Mouse (Mus musculus) midbrain, embryonic 12.5 days (tissue): Measurements from ENCODE around the gene Vcp. TPM values are rescaled to one million over a fixed set of nuclear protein-coding genes. Genes with fewer than 3 reads are reported as not detected.
"Not testable (repeated sequence)": the region's sequence is repeated elsewhere in the genome, so short reads cannot be mapped to it uniquely, and the experiment has no call there.

Source experiments
- ATAC-seq: fragments of 200-750 bp; cut with Nextera tagmentation; 2 replicates; pipeline ENCODE4 v1.8.0; 2017; ENCODE audit warnings: low read depth, moderate TSS enrichment, moderate library complexity; ENCODE audit not compliant: low FRiP score
- H3K27ac ChIP-seq: fragments of 300-500 bp; sonication (generic); replicated peaks from 2 replicates; pipeline ENCODE4 v1.5.1; 2016; ENCODE audit warnings: mild to moderate bottlenecking
- H3K27me3 ChIP-seq: fragments of 300-500 bp; sonication (generic); 2 replicates; pipeline ENCODE4 v1.6.1; 2016; ENCODE audit warnings: mild to moderate bottlenecking
- H3K36me3 ChIP-seq: fragments of 300-500 bp; sonication (generic); 2 replicates; pipeline ENCODE4 v1.6.1; 2016
- H3K4me1 ChIP-seq: fragments of 300-500 bp; sonication (generic); 2 replicates; pipeline ENCODE4 v1.6.1; 2016
- H3K4me2 ChIP-seq: fragments of 300-500 bp; sonication (generic); replicated peaks from 2 replicates; pipeline ENCODE4 v1.6.1; 2016; ENCODE audit warnings: mild to moderate bottlenecking, moderate library complexity
- H3K4me3 ChIP-seq: fragments of 300-500 bp; sonication (generic); 2 replicates; pipeline ENCODE4 v1.5.1; 2016; ENCODE audit warnings: mild to moderate bottlenecking
- H3K9ac ChIP-seq: fragments of 300-500 bp; sonication (generic); replicated peaks from 2 replicates; pipeline ENCODE4 v1.6.1; 2016; ENCODE audit warnings: mild to moderate bottlenecking, moderate library complexity
- H3K9me3 ChIP-seq: fragments of 300-500 bp; sonication (generic); 2 replicates; pipeline ENCODE4 v1.6.1; 2016; ENCODE audit warnings: mild to moderate bottlenecking
- WGBS: fragments of 180-500 bp; shearing (Covaris S2); methylation state at CpG from one replicate; pipeline ENCODE4 v1.1.7; 2016; 5-methylcytosine and 5-hydroxymethylcytosine counted together
- polyA plus RNA-seq: library from polyadenylated mRNA; unstranded; fragments of >200 nt; fragmentation: Nextera tagmentation; extraction: Ambion mirVana; gene quantifications from 2 replicates; pipeline ENCODE4 v1.2.1, GENCODE M21; 2016

The Vcp gene
- polyA plus RNA-seq, 1 experiment from 2014 or later = 645 TPM

DNA sequence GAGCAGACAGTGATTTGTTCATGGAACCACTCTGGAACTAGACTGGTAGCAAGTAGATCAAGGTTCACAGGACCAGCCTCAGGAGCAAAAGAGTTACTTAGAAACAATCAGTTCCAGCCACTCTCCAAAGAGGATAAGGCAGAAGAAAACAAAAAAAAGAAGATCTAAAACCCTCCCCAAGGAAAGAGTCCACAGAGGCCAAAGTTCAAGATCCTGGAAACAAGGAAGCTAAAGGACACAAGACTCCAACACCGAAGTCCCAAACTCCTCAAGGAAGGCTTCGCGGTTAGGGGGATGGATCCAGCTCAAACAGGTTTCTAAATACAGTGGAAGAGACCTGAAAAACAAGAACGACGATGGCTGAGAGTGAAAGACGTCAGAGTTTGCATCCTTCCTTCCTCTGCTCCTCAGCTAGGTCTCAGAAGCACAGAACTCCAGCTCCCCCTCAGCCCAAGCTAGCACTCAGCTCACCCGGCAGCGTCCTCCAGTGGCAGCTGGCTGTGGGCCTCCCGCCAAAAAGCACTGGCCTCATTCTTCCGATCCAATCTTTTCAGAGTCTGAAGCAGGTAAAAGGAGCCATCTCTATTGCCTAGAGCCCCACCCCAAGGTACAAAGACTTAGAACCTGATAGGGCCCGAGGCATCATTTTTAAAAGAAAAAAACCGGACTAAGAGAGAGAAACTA lies 2.6 kb upstream of the Vcp start:
- Histone ChIP-seq H3K4me2 (no peak overlapping the region), H3K36me3 (no peaks in the 10 kb centered on the region), H3K9ac (no peak overlapping the region), H3K9me3 (no peaks in the 10 kb centered on the region), H3K27ac (no peak overlapping the region), H3K4me1 (peaks cover 16% of the 10 kb centered on the region), H3K27me3 (no peaks in the 10 kb centered on the region), H3K4me3 (no peak overlapping the region)
- 82% methylated on average over 12 of the region's 12 CpGs for WGBS
- no peak for ATAC-seq

DNA sequence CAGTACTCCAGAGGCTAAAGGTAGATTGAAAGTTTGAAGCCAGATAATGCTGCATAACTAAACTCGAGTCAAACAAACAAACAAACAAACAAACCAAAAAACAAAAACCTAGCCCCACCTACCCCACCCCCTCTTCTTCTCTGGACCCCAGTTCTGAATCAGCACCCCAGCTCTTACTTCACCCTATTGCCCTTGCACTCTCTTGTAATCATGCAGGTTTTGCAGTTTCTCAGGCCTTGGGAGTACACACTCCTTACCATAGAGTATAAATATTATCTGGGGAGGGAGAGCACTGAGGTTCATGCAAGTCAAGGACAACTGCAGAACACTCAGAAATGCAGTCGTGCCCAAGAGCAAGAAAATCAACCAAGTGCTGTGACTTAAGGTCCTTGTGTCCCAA lies 965 bp upstream of the Vcp start:
- no peak overlapping the region for H3K9ac ChIP-seq
- H3K4me3 ChIP-seq = no peak overlapping the region
- no peaks in the 10 kb centered on the region for H3K36me3 ChIP-seq
- H3K9me3 ChIP-seq = no peaks in the 10 kb centered on the region
- no peaks in the 10 kb centered on the region for H3K27me3 ChIP-seq
- H3K27ac ChIP-seq = peak overlapping the region; percentile 91
- peaks cover 27% of the 10 kb centered on the region for H3K4me1 ChIP-seq
- H3K4me2 ChIP-seq = no peak overlapping the region
- no peak for ATAC-seq
- WGBS = 98% methylated on average over 2 of the region's 2 CpGs

GRCm38 (mm10) chr4:42999451-43000140 lies 711 bp downstream of the Vcp start:
- Histone ChIP-seq H3K27me3 (no peaks in the 10 kb centered on the region), H3K36me3 (peaks cover 11% of the 10 kb centered on the region), H3K9ac (peak overlapping the region; percentile 73), H3K4me3 (peak overlapping the region; percentile 76), H3K4me2 (peak overlapping the region; percentile 90), H3K9me3 (no peaks in the 10 kb centered on the region), H3K4me1 (peaks cover 27% of the 10 kb centered on the region), H3K27ac (peak overlapping the region; percentile 98)
- WGBS = under 1% methylated on average over 51 of the region's 51 CpGs
- peak; percentile 74 for ATAC-seq

DNA sequence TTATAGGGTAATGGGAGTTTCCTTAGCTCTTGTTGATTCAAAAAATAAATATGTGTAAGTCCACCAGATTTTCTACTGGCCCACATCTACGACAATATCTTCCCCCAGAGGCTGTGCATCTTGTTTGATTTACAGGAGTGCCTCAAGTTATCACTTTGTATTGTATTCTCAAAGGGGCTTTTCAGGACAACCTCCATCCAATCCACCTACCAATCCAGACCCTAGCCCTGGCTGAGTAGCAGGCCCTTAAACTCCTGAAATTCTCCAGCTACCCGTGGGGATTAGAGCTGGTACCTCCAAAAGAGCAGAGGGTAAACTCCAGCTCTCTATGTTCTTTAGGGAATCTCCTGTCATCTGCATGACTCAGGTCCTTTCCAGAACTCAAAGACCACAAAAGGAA lies 2.3 kb downstream of the Vcp start:
- 66% methylated on average over 2 of the region's 2 CpGs for WGBS
- ATAC-seq = no peak
- Histone ChIP-seq H3K4me3 (peak overlapping the region; percentile 76), H3K36me3 (peaks cover 27% of the 10 kb centered on the region), H3K4me1 (peaks cover 27% of the 10 kb centered on the region), H3K27me3 (no peaks in the 10 kb centered on the region), H3K27ac (no peak overlapping the region), H3K9ac (peak overlapping the region; percentile 3; the same call in 1 of the 2 replicates), H3K9me3 (no peaks in the 10 kb centered on the region), H3K4me2 (peak overlapping the region; percentile 90)

DNA sequence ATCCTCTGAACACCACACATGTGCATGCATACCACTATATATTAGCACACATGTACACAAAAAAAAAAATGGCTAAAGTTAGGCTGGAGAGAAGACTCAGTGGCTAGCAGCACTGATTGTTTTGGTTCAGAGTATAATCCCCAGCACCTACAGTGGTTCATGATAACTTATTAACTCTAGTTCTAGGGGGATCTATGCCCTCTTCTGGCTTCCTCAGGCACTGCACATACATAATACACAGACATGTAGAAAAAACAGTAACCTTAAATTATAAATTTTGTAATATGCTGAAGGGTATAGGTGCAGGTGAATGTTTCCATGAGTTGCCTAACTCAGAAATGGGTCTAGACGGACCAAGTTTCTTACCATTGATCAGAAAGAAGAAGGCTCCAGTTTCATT lies 12.0 kb downstream of the Vcp start:
- Histone ChIP-seq H3K4me3 (no peak overlapping the region), H3K4me1 (no peaks in the 10 kb centered on the region), H3K27ac (no peak overlapping the region), H3K36me3 (peaks cover 98% of the 10 kb centered on the region), H3K9ac (no peak overlapping the region), H3K27me3 (no peaks in the 10 kb centered on the region), H3K4me2 (no peak overlapping the region), H3K9me3 (no peaks in the 10 kb centered on the region)
- WGBS = 87% methylated on average over 1 of the region's 1 CpGs
- no peak for ATAC-seq

GRCm38 (mm10) chr4:42980467-42980866 lies 19.8 kb downstream of the Vcp start:
- not testable (repeated sequence) for H3K27ac ChIP-seq, ATAC-seq, H3K4me3 ChIP-seq, H3K9ac ChIP-seq, H3K4me1 ChIP-seq, H3K4me2 ChIP-seq, H3K9me3 ChIP-seq, H3K27me3 ChIP-seq
- peaks cover 76% of the 10 kb centered on the region for H3K36me3 ChIP-seq
- 98% methylated on average over 8 of the region's 8 CpGs for WGBS

DNA sequence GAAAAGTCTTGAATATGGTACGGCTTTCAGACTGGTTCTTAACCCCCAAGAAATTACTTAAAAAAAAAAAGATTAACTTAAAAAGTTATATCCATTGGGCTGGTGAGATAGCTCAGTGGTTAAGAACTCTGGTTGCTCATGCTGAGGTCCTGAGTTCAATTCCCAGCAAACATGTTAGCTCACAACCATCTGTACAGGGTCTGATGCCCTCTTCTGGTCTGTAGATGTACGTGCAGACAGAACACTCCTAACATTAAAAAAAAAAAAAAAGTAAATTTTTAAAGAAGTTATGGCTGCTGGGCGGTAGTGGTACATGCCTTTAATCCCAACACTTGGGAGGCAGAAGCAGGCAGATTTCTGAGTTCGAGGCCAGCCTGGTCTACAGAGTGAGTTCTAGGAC lies 22.2 kb downstream of the Vcp start:
- Histone ChIP-seq H3K4me1 (no peaks in the 10 kb centered on the region), H3K4me3 (no peak overlapping the region), H3K9ac (no peak overlapping the region), H3K4me2 (no peak overlapping the region), H3K27ac (no peak overlapping the region), H3K27me3 (no peaks in the 10 kb centered on the region), H3K9me3 (no peaks in the 10 kb centered on the region), H3K36me3 (peaks cover 57% of the 10 kb centered on the region)
- WGBS = 90% methylated on average over 4 of the region's 4 CpGs
- ATAC-seq = no peak

DNA sequence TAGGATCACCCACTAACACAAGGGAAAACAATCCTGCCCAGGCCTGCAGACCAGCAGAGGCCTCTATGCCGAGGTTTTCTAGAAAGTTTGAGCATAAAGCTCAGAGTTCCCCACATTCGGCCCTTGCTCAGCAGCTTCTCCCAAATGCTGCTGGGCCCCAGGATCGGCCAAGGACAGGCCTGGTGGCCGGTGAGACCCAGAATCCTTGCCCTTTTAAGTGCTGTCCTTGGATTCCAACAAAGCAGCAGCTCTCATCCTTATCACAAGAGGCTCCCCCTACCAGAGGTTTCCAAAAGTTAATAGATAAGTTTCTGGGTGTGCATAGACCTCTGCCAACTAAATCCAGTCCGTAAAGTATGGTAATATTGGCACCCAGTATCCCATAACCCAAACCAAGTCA lies 26.4 kb downstream of the Vcp start:
- WGBS = 85% methylated on average over 5 of the region's 5 CpGs

GRCm38 (mm10) chr4:42972952-42973351 lies 27.4 kb downstream of the Vcp start:
- no peak overlapping the region for H3K27ac ChIP-seq
- H3K9me3 ChIP-seq = no peaks in the 10 kb centered on the region
- WGBS = 78% methylated on average over 4 of the region's 4 CpGs
- H3K27me3 ChIP-seq = no peaks in the 10 kb centered on the region
- no peak for ATAC-seq
- H3K4me1 ChIP-seq = no peaks in the 10 kb centered on the region
- H3K9ac ChIP-seq = no peak overlapping the region
- no peak overlapping the region for H3K4me2 ChIP-seq
- peaks cover 10% of the 10 kb centered on the region; the same call in 1 of the 2 replicates for H3K36me3 ChIP-seq
- no peak overlapping the region for H3K4me3 ChIP-seq

More for the DNA sequence above, 26.4 kb downstream of the Vcp start:
- H3K27me3 ChIP-seq = no peaks in the 10 kb centered on the region
- no peak for ATAC-seq
- no peak overlapping the region for H3K4me3 ChIP-seq
- H3K9me3 ChIP-seq = no peaks in the 10 kb centered on the region
- peaks cover 19% of the 10 kb centered on the region for H3K36me3 ChIP-seq
- H3K27ac ChIP-seq = no peak overlapping the region
- H3K9ac ChIP-seq = no peak overlapping the region
- no peak overlapping the region for H3K4me2 ChIP-seq
- no peaks in the 10 kb centered on the region for H3K4me1 ChIP-seq

DNA sequence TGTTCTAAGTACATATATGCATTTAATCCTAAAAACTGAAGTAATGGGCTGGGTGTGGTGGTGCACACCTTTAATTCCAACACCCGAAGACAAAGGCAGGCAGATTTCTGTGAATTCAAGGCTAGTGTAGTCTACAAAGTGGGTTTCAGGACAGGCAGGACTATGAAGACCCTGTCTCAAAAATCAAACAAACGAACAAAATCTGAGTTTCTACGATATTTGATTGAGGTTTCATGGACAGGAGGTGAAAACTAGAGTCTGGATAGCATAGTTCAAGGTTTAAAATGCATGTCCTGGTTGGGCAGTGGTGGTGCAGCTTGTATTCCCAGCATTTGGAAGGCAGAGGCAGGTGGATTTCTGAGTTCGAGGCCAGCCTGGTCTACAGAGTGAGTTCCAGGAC lies 31.0 kb downstream of the Vcp start, which contains the start of gene 1700022I11Rik:
Gene 1700022I11Rik, plus strand, starts transcription at position 301 of the 400 bp plus-strand sequence.
- Histone ChIP-seq H3K4me1 (peaks cover 5% of the 10 kb centered on the region), H3K4me2 (no peak within 1 kb of the TSS), H3K27ac (no peak within 1 kb of the TSS), H3K27me3 (no peaks in the 10 kb centered on the region; the same call in 1 of the 2 replicates), H3K9ac (no peak within 1 kb of the TSS), H3K36me3 (no peaks in the 10 kb centered on the region), H3K9me3 (no peaks in the 10 kb centered on the region), H3K4me3 (no peak within 1 kb of the TSS)
- 90% methylated on average over 4 of the region's 4 CpGs for WGBS
- no peak for ATAC-seq

DNA sequence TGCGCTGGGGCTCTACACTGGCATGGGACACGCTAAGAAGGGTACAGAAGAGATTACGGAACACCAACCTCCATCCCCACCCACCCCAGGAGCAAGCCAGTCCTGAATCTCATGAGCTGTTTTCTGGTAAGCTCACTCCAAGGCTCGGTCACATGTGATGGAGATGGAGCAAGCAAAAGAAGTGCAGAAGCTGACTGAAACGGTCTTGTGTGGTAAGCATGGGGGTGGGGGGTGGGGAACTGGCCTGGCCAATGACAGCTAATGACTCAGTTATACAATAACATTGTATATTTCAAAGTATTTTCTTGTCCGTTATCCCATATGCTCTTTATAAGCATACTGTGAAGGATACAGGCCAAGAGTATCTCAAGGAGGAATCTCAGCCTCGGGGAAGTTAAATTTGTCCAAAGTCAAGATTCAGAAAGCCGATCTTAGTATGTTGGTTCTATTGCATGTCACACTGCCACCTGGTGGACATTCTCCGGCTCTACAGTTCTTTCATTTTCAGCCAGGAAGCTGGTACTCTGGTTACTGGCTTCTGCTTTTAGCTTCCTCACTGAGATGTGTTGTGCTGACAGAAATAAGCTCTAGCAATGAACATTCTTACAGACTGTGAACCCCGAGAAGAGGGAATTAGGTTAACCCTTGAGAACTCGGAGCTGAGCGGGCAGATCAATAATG lies 35.1 kb downstream of the Vcp start:
- no peak overlapping the region for H3K27ac ChIP-seq
- H3K36me3 ChIP-seq = no peaks in the 10 kb centered on the region
- no peaks in the 10 kb centered on the region; the same call in 1 of the 2 replicates for H3K27me3 ChIP-seq
- H3K4me1 ChIP-seq = peaks cover 5% of the 10 kb centered on the region
- ATAC-seq = no peak
- no peak overlapping the region for H3K4me3 ChIP-seq
- WGBS = 11% methylated on average over 12 of the region's 12 CpGs
- H3K4me2 ChIP-seq = peak overlapping the region; percentile 38
- H3K9me3 ChIP-seq = no peaks in the 10 kb centered on the region
- no peak overlapping the region for H3K9ac ChIP-seq

DNA sequence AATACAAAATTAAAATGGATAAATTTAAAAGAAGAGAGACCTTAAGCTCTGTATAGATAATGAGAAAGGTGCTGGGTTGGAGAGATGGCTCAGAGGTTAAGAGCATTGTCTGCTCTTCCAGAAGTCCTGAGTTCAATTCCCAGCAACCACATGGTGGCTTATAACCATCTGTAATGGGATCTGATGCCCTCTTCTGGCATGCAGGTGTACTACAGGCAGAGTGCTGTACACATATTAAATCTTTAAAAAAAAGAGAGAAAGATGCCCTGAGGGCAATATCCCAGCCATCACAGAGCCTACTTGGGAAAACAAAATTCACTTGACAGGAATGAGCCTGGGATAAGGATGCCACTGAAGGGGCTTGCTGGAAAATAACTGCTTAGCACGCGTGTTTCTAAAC lies 36.8 kb downstream of the Vcp start:
- peaks cover 5% of the 10 kb centered on the region for H3K4me1 ChIP-seq
- WGBS = 98% methylated on average over 2 of the region's 2 CpGs
- H3K36me3 ChIP-seq = no peaks in the 10 kb centered on the region; the same call in 1 of the 2 replicates
- no peak overlapping the region for H3K27ac ChIP-seq
- no peak overlapping the region for H3K4me3 ChIP-seq
- no peaks in the 10 kb centered on the region for H3K9me3 ChIP-seq
- H3K27me3 ChIP-seq = no peaks in the 10 kb centered on the region; the same call in 1 of the 2 replicates
- no peak overlapping the region for H3K4me2 ChIP-seq
- no peak overlapping the region for H3K9ac ChIP-seq
- no peak for ATAC-seq
